Comparison of ENCODE assay signal across 19 mouse cellular contexts in the genomic region with DNA sequence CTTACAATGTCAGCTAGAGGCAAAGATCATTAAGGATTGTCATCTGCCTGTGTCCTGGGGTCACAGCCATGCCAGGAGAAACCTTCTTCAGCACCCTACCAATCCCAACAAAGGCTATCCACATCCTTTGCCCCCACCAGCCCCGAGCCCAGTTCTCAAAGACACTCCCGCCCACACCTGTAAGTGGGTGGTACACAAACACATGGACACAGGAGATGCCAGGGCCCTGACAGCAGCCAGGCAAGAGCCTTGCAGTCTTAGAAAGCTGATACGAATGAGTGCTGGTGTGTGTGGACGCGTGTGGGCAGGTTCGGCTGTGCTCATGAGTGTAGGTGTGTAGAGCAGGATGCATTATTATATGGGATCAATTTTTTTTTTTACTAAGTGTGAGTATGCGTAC. TPM values are rescaled to one million over a fixed set of nuclear protein-coding genes. Genes with fewer than 3 reads are reported as not detected.
"Had no signal": no experiment of that assay in that cellular context is flagged by ENCODE, and none has a peak within 500 bp of the region (broad histone marks: within the 10 kb centered on the region; RNA-seq: fewer than 3 reads in every experiment).

No protein-coding gene starts in this region.

- H3K27ac ChIP-seq: midbrain, embryonic 10.5 days; midbrain, embryonic 12.5 days; neural tube, embryonic 13.5 days; neural tube, embryonic 15.5 days had no signal

- DNase-seq: lung, adult 18-20 months; lung, embryonic 14.5 days; lung, postnatal 10 days; lung, postnatal 4 days; midbrain, embryonic 14.5 days; retina, postnatal 1 day; right cerebral cortex, postnatal 14 days; right cerebral cortex, postnatal 4 days; spleen, adult 18-20 months; thymus, adult 18-20 months; thymus, postnatal 14 days; thymus, postnatal 36 days had no signal

- H3K4me3 ChIP-seq: midbrain, embryonic 10.5 days; midbrain, embryonic 12.5 days; myocyte; neural tube, embryonic 13.5 days; neural tube, embryonic 15.5 days had no signal

RNA-seq across cellular contexts. Expression of gene Kndc1, which starts 6.0 kb away (rescaled TPM):
- total RNA-seq: megakaryocyte-erythroid progenitor cell, adult 5-6 weeks had no signal

RNA-seq across cellular contexts. Expression of gene Utf1, which starts 43.1 kb away (rescaled TPM):
- total RNA-seq: megakaryocyte, adult 5-6 weeks; megakaryocyte-erythroid progenitor cell, adult 5-6 weeks had no signal
